Mouse (Mus musculus): Measurements from ENCODE around the gene Ell. TPM values are rescaled to one million over a fixed set of nuclear protein-coding genes. Genes with fewer than 3 reads are reported as not detected.

Gene Ell
- polyA plus RNA-seq, 1 experiment from 2014 or later: 18.6 TPM

DNA sequence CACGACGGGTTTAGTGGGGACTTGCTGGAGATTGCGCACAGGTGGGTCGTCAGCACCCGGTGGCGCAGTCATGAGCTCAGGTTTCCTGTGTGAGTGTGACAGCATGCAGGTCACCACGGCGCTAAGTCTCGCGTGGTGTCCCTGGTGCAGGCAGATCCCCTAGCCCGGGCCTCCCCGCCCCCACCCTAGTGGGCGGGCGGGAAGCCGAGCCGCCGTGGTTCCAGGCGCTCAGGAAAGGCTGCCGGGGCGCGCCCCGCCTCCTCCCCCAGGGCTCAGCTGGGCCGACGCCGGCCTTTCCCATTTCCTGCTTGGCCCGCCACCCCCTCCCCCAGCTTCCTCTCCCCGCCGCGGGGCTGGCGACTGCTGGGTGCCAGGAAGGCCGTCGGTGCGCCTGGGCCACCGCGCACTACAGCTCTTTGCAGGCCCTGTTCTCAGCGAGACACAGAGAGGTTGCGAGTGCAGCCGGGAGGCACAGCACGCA lies 70.2 kb downstream of the Ell start:
- peak overlapping the region; percentile 97 for H3K9ac ChIP-seq (ENCODE audit: low read length)
- ATAC-seq (ENCODE audit: insufficient read depth, low FRiP score): peak; percentile 77
- peak overlapping the region; percentile 85 for H3K4me3 ChIP-seq (replicated peaks; ENCODE audit: low read length)
- under 1% methylated on average over 37 of the region's 39 CpGs for WGBS
- no peaks in the 10 kb centered on the region for H3K36me3 ChIP-seq (ENCODE audit: control insufficient read depth, insufficient read depth, low read length)
- H3K27me3 ChIP-seq (ENCODE audit: control insufficient read depth, insufficient read depth, low read length): no peaks in the 10 kb centered on the region
- peak overlapping the region; percentile 98 for H3K27ac ChIP-seq (ENCODE audit: low read length)
- H3K9me3 ChIP-seq (replicated peaks; ENCODE audit: control insufficient read depth, low read length): no peaks in the 10 kb centered on the region
- H3K4me2 ChIP-seq (ENCODE audit: low read depth, low read length): peak overlapping the region; percentile 98
- peaks cover 33% of the 10 kb centered on the region for H3K4me1 ChIP-seq (ENCODE audit: control insufficient read depth, insufficient read depth, low read length)

DNA sequence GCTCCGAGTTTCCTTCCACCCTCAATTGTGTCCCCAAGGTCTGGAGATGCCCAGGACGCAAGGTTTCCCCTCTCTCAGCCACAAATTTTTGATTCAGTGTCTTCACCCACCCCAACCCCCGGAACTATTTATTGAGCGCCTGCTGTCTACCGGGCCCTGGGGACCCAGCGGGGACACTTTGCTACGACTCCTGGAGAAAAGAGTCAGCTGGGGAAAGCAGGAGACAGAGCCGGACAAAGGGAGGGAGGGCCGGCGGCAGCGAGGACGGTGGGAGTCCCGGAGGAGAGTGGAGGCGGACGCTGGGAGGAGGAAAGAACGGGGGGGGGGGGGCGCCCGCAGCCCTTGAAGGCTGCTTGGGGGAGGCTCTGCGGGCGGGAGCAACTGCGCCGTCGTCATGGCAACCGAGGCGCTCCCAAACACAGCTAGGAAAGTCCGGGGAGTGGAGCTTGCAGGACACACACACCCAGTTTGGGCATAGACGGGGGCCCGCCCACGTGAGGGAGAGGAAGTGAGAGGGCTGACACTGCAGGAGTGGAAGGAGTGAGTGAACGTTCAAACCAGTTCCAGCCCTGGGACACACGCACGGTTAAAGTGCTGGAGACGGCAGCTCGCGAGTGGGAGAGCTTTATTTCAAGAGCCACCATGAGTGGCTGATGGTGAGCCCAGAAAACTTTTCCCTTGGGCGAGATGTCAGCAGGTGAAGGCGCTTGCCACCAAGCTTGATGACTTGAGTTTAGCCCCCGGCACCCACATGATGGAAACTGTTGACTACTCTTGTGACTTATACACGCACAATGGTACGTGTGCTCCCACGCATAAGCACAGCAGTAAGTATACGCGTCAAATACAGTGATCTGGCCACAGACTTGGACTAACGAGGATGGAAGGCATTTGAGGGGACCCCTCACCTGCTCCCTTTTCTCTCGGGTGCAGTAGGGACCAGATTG lies 70.9 kb downstream of the Ell start:
- Histone ChIP-seq H3K27me3 (ENCODE audit: control insufficient read depth, insufficient read depth, low read length) (no peaks in the 10 kb centered on the region), H3K27ac (ENCODE audit: low read length) (peak overlapping the region; percentile 98), H3K9me3 (replicated peaks; ENCODE audit: control insufficient read depth, low read length) (no peaks in the 10 kb centered on the region), H3K4me2 (ENCODE audit: low read depth, low read length) (peak overlapping the region; percentile 98), H3K4me3 (replicated peaks; ENCODE audit: low read length) (peak overlapping the region; percentile 85), H3K4me1 (ENCODE audit: control insufficient read depth, insufficient read depth, low read length) (peaks cover 33% of the 10 kb centered on the region), H3K36me3 (ENCODE audit: control insufficient read depth, insufficient read depth, low read length) (no peaks in the 10 kb centered on the region), H3K9ac (ENCODE audit: low read length) (peak overlapping the region; percentile 97)
- ATAC-seq (ENCODE audit: insufficient read depth, low FRiP score): peak; percentile 81
- under 1% methylated on average over 43 of the region's 45 CpGs for WGBS

DNA sequence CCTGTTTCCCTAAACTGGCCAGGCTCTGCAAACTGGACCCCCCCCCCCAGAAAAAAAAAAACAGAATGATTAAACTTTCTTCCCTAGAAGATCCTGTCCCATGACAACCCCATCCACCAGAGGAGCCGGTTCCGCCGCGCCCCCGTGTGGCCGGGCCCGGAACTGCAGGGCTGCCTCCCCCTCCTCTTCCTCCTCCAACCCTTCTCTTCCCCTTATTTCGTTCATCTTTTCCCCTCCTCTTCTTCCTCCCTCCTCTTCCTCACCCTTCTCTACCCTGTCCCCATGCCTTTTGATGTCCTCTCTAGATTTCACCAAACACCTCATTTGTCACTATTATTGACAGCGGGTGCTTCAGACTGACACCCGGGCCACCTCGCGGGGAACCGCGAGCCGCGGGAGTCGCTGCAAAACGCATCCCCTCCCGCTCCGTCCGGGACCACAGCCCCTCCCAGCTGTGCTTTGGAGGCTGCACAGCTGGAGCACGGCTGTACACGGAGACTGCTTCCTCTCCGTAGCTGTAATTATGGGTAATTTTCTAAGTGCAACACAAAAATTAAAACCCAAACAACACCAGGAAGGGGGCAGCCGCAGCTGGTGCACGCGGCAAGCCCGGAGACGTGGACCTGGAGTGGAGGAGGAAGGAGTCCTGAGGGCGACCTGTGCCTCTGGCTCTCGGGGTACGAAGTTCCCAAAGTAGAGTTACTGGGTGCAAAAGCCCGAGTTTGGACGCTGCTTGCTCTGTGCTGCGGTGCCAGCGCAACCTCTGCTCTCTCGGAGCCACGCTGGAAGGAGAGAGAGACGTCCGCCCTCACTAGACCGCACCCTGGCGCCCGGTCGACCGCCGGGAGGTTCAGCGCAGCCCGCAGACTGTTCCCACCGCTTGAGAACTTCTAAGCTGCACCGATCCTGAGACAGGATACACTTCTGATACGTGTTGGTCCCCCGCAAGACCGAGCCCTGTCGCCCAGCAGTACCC lies 71.8 kb downstream of the Ell start:
- H3K4me3 ChIP-seq (replicated peaks; ENCODE audit: low read length): peak overlapping the region; percentile 85
- no peaks in the 10 kb centered on the region for H3K36me3 ChIP-seq (ENCODE audit: control insufficient read depth, insufficient read depth, low read length)
- peak overlapping the region; percentile 98 for H3K27ac ChIP-seq (ENCODE audit: low read length)
- no peaks in the 10 kb centered on the region for H3K27me3 ChIP-seq (ENCODE audit: control insufficient read depth, insufficient read depth, low read length)
- peak overlapping the region; percentile 97 for H3K9ac ChIP-seq (ENCODE audit: low read length)
- peaks cover 33% of the 10 kb centered on the region for H3K4me1 ChIP-seq (ENCODE audit: control insufficient read depth, insufficient read depth, low read length)
- under 1% methylated on average over 54 of the region's 54 CpGs for WGBS
- no peaks in the 10 kb centered on the region for H3K9me3 ChIP-seq (replicated peaks; ENCODE audit: control insufficient read depth, low read length)
- peak overlapping the region; percentile 98 for H3K4me2 ChIP-seq (ENCODE audit: low read depth, low read length)
- no peak; the same call in 1 of the 2 replicates for ATAC-seq (ENCODE audit: insufficient read depth, low FRiP score)

DNA sequence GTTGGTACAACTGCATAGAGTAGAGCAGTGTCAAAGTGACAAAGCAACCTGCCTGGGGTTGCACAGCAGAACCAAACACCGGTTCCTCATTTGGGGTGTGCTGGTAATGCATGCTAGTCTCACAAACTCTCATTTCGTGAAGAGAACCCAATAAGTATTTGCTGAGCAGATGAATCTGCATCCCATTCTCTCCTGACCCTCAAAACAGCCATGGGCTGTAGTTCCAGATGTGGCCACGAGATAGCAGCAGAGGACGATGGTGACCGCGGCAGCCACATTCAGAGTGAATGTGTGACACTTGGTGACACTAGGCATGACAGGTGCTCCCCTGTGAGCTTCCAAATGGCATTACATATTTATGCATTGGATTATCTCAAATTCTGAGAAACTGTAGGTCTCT lies 72.6 kb downstream of the Ell start:
- no peak for ATAC-seq (ENCODE audit: insufficient read depth, low FRiP score)
- Histone ChIP-seq H3K36me3 (ENCODE audit: control insufficient read depth, insufficient read depth, low read length) (no peaks in the 10 kb centered on the region), H3K4me1 (ENCODE audit: control insufficient read depth, insufficient read depth, low read length) (peaks cover 32% of the 10 kb centered on the region), H3K27ac (ENCODE audit: low read length) (peak overlapping the region; percentile 98), H3K4me2 (ENCODE audit: low read depth, low read length) (peak overlapping the region; percentile 98), H3K27me3 (ENCODE audit: control insufficient read depth, insufficient read depth, low read length) (no peaks in the 10 kb centered on the region), H3K4me3 (replicated peaks; ENCODE audit: low read length) (peak overlapping the region; percentile 85), H3K9ac (ENCODE audit: low read length) (peak overlapping the region; percentile 97), H3K9me3 (replicated peaks; ENCODE audit: control insufficient read depth, low read length) (no peaks in the 10 kb centered on the region)
- under 1% methylated on average over 6 of the region's 6 CpGs for WGBS

DNA sequence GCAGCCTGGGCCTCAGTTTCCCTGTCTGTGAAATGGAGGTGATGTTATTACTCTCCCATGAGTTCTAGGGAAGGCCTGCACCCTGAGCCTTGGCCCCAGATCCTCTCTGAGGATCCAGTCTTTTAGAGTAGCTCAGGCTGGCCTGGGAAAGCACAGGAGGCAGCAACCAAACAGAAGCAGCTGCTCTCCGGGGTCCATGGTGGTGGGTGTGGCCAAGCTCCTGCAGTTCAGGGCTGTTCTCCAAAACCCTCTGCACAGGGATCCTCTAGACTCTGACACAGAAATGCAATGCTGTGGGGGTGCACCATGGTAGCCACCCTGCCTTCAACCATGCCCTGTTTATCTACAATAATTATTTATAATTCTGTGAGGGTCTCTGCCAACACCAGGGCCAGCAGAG lies 74.5 kb downstream of the Ell start:
- Histone ChIP-seq H3K27ac (ENCODE audit: low read length) (peak overlapping the region; percentile 38), H3K27me3 (ENCODE audit: control insufficient read depth, insufficient read depth, low read length) (no peaks in the 10 kb centered on the region), H3K4me1 (ENCODE audit: control insufficient read depth, insufficient read depth, low read length) (peaks cover 24% of the 10 kb centered on the region), H3K36me3 (ENCODE audit: control insufficient read depth, insufficient read depth, low read length) (no peaks in the 10 kb centered on the region), H3K4me3 (replicated peaks; ENCODE audit: low read length) (no peak overlapping the region), H3K4me2 (ENCODE audit: low read depth, low read length) (no peak overlapping the region), H3K9me3 (replicated peaks; ENCODE audit: control insufficient read depth, low read length) (no peaks in the 10 kb centered on the region), H3K9ac (ENCODE audit: low read length) (no peak overlapping the region; the same call in 1 of the 2 replicates)
- 8% methylated on average over 1 of the region's 1 CpGs for WGBS
- no peak for ATAC-seq (ENCODE audit: insufficient read depth, low FRiP score)

DNA sequence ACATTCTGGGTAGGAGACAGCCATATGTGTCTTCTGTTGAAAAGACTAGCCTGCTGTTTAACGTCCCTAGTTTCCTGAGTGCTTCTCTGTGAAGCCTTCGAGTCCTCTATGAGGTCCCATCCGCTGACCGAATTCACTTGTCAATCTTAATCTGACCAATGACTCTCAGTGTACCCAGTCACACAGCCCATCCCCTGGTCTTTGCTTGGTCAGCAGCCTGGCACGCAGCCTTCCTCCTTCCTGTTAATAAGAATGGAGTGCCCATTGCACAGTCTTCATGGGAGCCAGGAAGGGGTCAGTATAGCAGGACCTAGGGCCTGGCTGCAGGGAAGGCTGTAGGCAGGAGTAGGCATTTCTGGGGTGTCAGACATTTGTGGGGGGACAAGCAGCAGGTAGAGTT lies 75.2 kb downstream of the Ell start:
- no peak for ATAC-seq (ENCODE audit: insufficient read depth, low FRiP score)
- H3K9ac ChIP-seq (ENCODE audit: low read length): 0 out of 2 replicates have a peak overlapping the region, but pooled peaks have one; percentile 6
- no peaks in the 10 kb centered on the region for H3K27me3 ChIP-seq (ENCODE audit: control insufficient read depth, insufficient read depth, low read length)
- H3K36me3 ChIP-seq (ENCODE audit: control insufficient read depth, insufficient read depth, low read length): no peaks in the 10 kb centered on the region
- H3K4me3 ChIP-seq (replicated peaks; ENCODE audit: low read length): no peak overlapping the region
- 61% methylated on average over 5 of the region's 5 CpGs for WGBS
- H3K27ac ChIP-seq (ENCODE audit: low read length): peak overlapping the region; percentile 38; the same call in 1 of the 2 replicates
- H3K4me1 ChIP-seq (ENCODE audit: control insufficient read depth, insufficient read depth, low read length): peaks cover 23% of the 10 kb centered on the region
- no peaks in the 10 kb centered on the region for H3K9me3 ChIP-seq (replicated peaks; ENCODE audit: control insufficient read depth, low read length)
- no peak overlapping the region for H3K4me2 ChIP-seq (ENCODE audit: low read depth, low read length)

DNA sequence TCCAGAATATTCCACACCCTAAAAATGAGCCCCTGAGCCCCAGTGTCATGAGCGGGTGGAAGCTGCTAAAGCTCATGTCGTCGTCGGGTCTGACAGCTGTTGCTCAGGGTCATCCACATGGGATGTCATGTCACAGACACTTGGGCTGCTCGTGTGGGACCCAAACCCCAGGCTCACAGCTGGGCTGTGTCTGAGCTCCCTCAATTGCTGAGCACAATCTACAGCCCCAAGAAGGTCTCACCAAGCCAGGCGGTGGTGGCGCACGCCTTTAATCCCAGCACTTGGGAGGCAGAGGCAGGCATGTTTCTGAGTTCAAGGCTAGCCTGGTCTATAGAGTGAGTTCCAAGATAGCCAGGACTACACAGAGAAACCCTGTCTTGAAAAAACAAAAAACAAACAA lies 76.0 kb downstream of the Ell start:
- Histone ChIP-seq H3K4me2 (ENCODE audit: low read depth, low read length) (no peak overlapping the region), H3K4me1 (ENCODE audit: control insufficient read depth, insufficient read depth, low read length) (peaks cover 23% of the 10 kb centered on the region), H3K27ac (ENCODE audit: low read length) (no peak overlapping the region), H3K36me3 (ENCODE audit: control insufficient read depth, insufficient read depth, low read length) (no peaks in the 10 kb centered on the region), H3K9ac (ENCODE audit: low read length) (no peak overlapping the region), H3K4me3 (replicated peaks; ENCODE audit: low read length) (no peak overlapping the region), H3K27me3 (ENCODE audit: control insufficient read depth, insufficient read depth, low read length) (no peaks in the 10 kb centered on the region), H3K9me3 (replicated peaks; ENCODE audit: control insufficient read depth, low read length) (no peaks in the 10 kb centered on the region)
- 75% methylated on average over 8 of the region's 8 CpGs for WGBS
- ATAC-seq (ENCODE audit: insufficient read depth, low FRiP score): no peak

DNA sequence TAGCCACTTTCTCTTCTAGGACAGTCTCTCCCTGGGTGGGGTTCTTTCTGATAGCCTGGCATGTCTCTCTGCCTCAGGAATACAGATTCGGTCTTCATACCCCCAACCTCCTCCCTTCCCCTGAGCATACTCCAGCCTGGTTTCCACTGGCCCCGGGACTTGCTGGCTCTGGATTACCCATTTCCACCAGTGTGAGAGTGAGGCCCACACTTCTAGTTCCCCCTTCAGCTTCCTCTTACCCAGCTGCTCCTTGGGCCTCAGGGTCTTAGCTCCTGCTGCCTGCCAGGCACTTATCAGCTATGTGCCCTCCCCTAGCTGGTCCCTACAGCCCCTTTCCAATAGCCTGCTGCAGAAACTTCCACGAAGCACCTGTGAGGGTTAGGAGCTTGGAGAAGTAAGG lies 76.6 kb downstream of the Ell start, which contains the start of gene Lrrc25:
Gene Lrrc25 (plus strand): TSS at position 262 of the 400 bp plus-strand sequence.
- H3K4me1 ChIP-seq (ENCODE audit: control insufficient read depth, insufficient read depth, low read length): peaks cover 25% of the 10 kb centered on the region
- H3K4me2 ChIP-seq (ENCODE audit: low read depth, low read length): no peak within 1 kb of the TSS
- no peak for ATAC-seq (ENCODE audit: insufficient read depth, low FRiP score)
- 79% methylated on average over 3 of the region's 3 CpGs for WGBS
- no peaks in the 10 kb centered on the region for H3K27me3 ChIP-seq (ENCODE audit: control insufficient read depth, insufficient read depth, low read length)
- H3K4me3 ChIP-seq (replicated peaks; ENCODE audit: low read length): peak within 1 kb of the TSS; percentile 17; the same call in 1 of the 2 replicates
- no peaks in the 10 kb centered on the region for H3K36me3 ChIP-seq (ENCODE audit: control insufficient read depth, insufficient read depth, low read length)
- no peak within 1 kb of the TSS; the same call in 1 of the 2 replicates for H3K9ac ChIP-seq (ENCODE audit: low read length)
- peak within 1 kb of the TSS; percentile 19; the same call in 1 of the 2 replicates for H3K27ac ChIP-seq (ENCODE audit: low read length)
- no peaks in the 10 kb centered on the region for H3K9me3 ChIP-seq (replicated peaks; ENCODE audit: control insufficient read depth, low read length)
